ENCODE assay signal across 8 mouse cellular contexts in genomic region chr9:106886828-106887702, GRCm38 (mm10). TPM values are rescaled to one million over a fixed set of nuclear protein-coding genes. Genes with fewer than 3 reads are reported as not detected.
DNase-seq lines count a peak whose midpoint lies in the region; ATAC-seq and TF ChIP-seq lines count a peak whose summit lies in the region.

Gene Rbm15b, minus strand, starts transcription at chr9:106887428.

- WGBS in heart, embryonic 12.5 days = 2% methylated on average over 100 of the region's 101 CpGs
- WGBS in kidney, postnatal 0 days = 2% methylated on average over 83 of the region's 101 CpGs
- WGBS in liver, embryonic 11.5 days = 2% methylated on average over 98 of the region's 101 CpGs
- 2% methylated on average over 88 of the region's 101 CpGs for WGBS in stomach, embryonic 14.5 days

- H3K27me3 ChIP-seq in heart, embryonic 12.5 days (replicated peaks) = no peaks in the 10 kb centered on the region
- H3K27me3 ChIP-seq in kidney, postnatal 0 days (ENCODE audit: insufficient read depth, low read length) = no peaks in the 10 kb centered on the region
- H3K27me3 ChIP-seq in liver, embryonic 11.5 days (replicated peaks; ENCODE audit: control insufficient read depth, insufficient read depth, low read length) = no peaks in the 10 kb centered on the region
- H3K27me3 ChIP-seq in stomach, embryonic 14.5 days (ENCODE audit: control insufficient read depth, insufficient read depth, low read length) = no peaks in the 10 kb centered on the region

- H3K27ac ChIP-seq in heart, embryonic 12.5 days (ENCODE audit: poor library complexity, severe bottlenecking) = peak within 1 kb of the TSS; percentile 93
- peak within 1 kb of the TSS; percentile 83 for H3K27ac ChIP-seq in kidney, postnatal 0 days
- peak within 1 kb of the TSS; percentile 90 for H3K27ac ChIP-seq in liver, embryonic 11.5 days (ENCODE audit: low read depth, low read length)
- peak within 1 kb of the TSS; percentile 87 for H3K27ac ChIP-seq in stomach, embryonic 14.5 days (ENCODE audit: low read length)

- DNase-seq in CD4-positive helper T cell, adult 2 months (ENCODE audit: low read depth, low spot score) = peak; percentile 100
- DNase-seq in brain, embryonic 18.5 days (ENCODE audit: low read depth, low spot score) = peak; percentile 98
- peak; percentile 99 for DNase-seq in kidney, postnatal 0 days (ENCODE audit: low spot score)
- DNase-seq in liver, embryonic 11.5 days (ENCODE audit: low spot score) = peak; percentile 97
- peak; percentile 99 for DNase-seq in naive thymus-derived CD4-positive, alpha-beta T cell, adult 2 months (ENCODE audit: low read depth)

- H3K4me3 ChIP-seq in heart, embryonic 12.5 days = peak within 1 kb of the TSS; percentile 86
- peak within 1 kb of the TSS; percentile 94 for H3K4me3 ChIP-seq in kidney, postnatal 0 days (replicated peaks; ENCODE audit: low read depth, low read length)
- H3K4me3 ChIP-seq in liver, embryonic 11.5 days (ENCODE audit: low read depth, low read length) = peak within 1 kb of the TSS; percentile 96
- peak within 1 kb of the TSS; percentile 87 for H3K4me3 ChIP-seq in stomach, embryonic 14.5 days (ENCODE audit: low read depth, low read length)

- ATAC-seq in erythroid progenitor cell, adult 5-6 weeks (replicated peaks; ENCODE audit: low FRiP score, poor library complexity, severe bottlenecking) = peak; percentile 77
- peak; percentile 90 for ATAC-seq in heart, embryonic 12.5 days (ENCODE audit: insufficient number of reproducible peaks, low FRiP score)
- ATAC-seq in kidney, postnatal 0 days (replicated peaks; ENCODE audit: low FRiP score, low read depth) = peak; percentile 83
- peak; percentile 70 for ATAC-seq in liver, embryonic 11.5 days (replicated peaks; ENCODE audit: low FRiP score)
- peak; percentile 71 for ATAC-seq in stomach, embryonic 14.5 days (ENCODE audit: insufficient number of reproducible peaks, insufficient read depth, low FRiP score, low read depth)

- peak; percentile 85 for TF ChIP-seq CTCF in kidney, postnatal 0 days (IDR thresholded peaks at IDR 0.05; ENCODE audit: low read depth)

- H3K4me1 ChIP-seq in heart, embryonic 12.5 days (replicated peaks) = peaks cover 60% of the 10 kb centered on the region
- H3K4me1 ChIP-seq in kidney, postnatal 0 days (replicated peaks; ENCODE audit: insufficient read depth, low read length) = peaks cover 34% of the 10 kb centered on the region
- peaks cover 56% of the 10 kb centered on the region for H3K4me1 ChIP-seq in liver, embryonic 11.5 days (replicated peaks; ENCODE audit: control insufficient read depth, insufficient read depth, low read length)
- H3K4me1 ChIP-seq in stomach, embryonic 14.5 days (ENCODE audit: control insufficient read depth, insufficient read depth, low read length) = peaks cover 38% of the 10 kb centered on the region

- H3K9ac ChIP-seq in heart, embryonic 12.5 days = peak within 1 kb of the TSS; percentile 97
- peak within 1 kb of the TSS; percentile 97 for H3K9ac ChIP-seq in kidney, postnatal 0 days (ENCODE audit: low read depth, low read length)
- H3K9ac ChIP-seq in liver, embryonic 11.5 days (ENCODE audit: low read depth, low read length) = peak within 1 kb of the TSS; percentile 97
- H3K9ac ChIP-seq in stomach, embryonic 14.5 days (replicated peaks; ENCODE audit: low read depth, low read length) = peak within 1 kb of the TSS; percentile 95

- peaks cover 54% of the 10 kb centered on the region for H3K36me3 ChIP-seq in heart, embryonic 12.5 days
- H3K36me3 ChIP-seq in kidney, postnatal 0 days (ENCODE audit: insufficient read depth, low read length) = peaks cover 36% of the 10 kb centered on the region
- H3K36me3 ChIP-seq in liver, embryonic 11.5 days (ENCODE audit: control insufficient read depth, insufficient read depth, low read length) = peaks cover 37% of the 10 kb centered on the region
- H3K36me3 ChIP-seq in stomach, embryonic 14.5 days (ENCODE audit: control insufficient read depth, insufficient read depth, low read length) = peaks cover 38% of the 10 kb centered on the region

- no peaks in the 10 kb centered on the region for H3K9me3 ChIP-seq in heart, embryonic 12.5 days (replicated peaks)
- H3K9me3 ChIP-seq in kidney, postnatal 0 days (replicated peaks; ENCODE audit: low read length) = no peaks in the 10 kb centered on the region
- H3K9me3 ChIP-seq in liver, embryonic 11.5 days (ENCODE audit: control insufficient read depth, low read length) = no peaks in the 10 kb centered on the region
- no peaks in the 10 kb centered on the region for H3K9me3 ChIP-seq in stomach, embryonic 14.5 days (ENCODE audit: control insufficient read depth, low read depth, low read length)

- peak within 1 kb of the TSS; percentile 100 for H3K4me2 ChIP-seq in heart, embryonic 12.5 days
- peak within 1 kb of the TSS; percentile 91 for H3K4me2 ChIP-seq in kidney, postnatal 0 days (ENCODE audit: low read length)
- peak within 1 kb of the TSS; percentile 100 for H3K4me2 ChIP-seq in liver, embryonic 11.5 days
- peak within 1 kb of the TSS; percentile 99 for H3K4me2 ChIP-seq in stomach, embryonic 14.5 days (replicated peaks; ENCODE audit: low read depth, low read length)

RNA-seq across cellular contexts. Expression of gene Rbm15b, which starts in this region (rescaled TPM):
- total RNA-seq in erythroid progenitor cell, adult 5-6 weeks (2015; ENCODE audit: low replicate concordance) = 18.4 TPM in 2 replicates
- total RNA-seq in erythroid progenitor cell, adult 5-6 weeks (2017; ENCODE audit: low replicate concordance) = 18.2 and 21.9 TPM in 2 replicates
- 9.2 and 9.3 TPM in 2 replicates for polyA plus RNA-seq in heart, embryonic 12.5 days (2016; fragmentation: Nextera tagmentation; extraction: Ambion mirVana)
- polyA plus RNA-seq in kidney, postnatal 0 days (2015; fragmentation: Nextera tagmentation; extraction: Ambion mirVana) = 6.7 and 8.4 TPM in 2 replicates
- 10.9 and 11.4 TPM in 2 replicates for polyA plus RNA-seq in liver, embryonic 11.5 days (2014; fragmentation: Nextera tagmentation; extraction: Ambion mirVana)
- 15.0 and 17.0 TPM in 2 replicates for polyA plus RNA-seq in stomach, embryonic 14.5 days (2014; fragmentation: Nextera tagmentation; extraction: Ambion mirVana)

Comparison
In these comparisons a context has a peak if more than half of its experiments do, and no peak if none do; other contexts are left out.
1. Peak in every context shown above with its lines: DNase-seq, ATAC-seq, H3K4me3 ChIP-seq and H3K27ac ChIP-seq.